Mouse (Mus musculus) liver, postnatal 0 days (tissue): ENCODE results near the gene Kif1c. TPM values are rescaled to one million over a fixed set of nuclear protein-coding genes. Genes with fewer than 3 reads are reported as not detected.

ENCODE experiments used
- ATAC-seq: fragments of 200-750 bp; cut with Nextera tagmentation; 2 replicates; pipeline ENCODE4 v1.8.0; 2017; ENCODE audit warnings: mild to moderate bottlenecking, moderate library complexity
- DNase-seq: peaks from one replicate; pipeline ENCODE4 v3.0.0-alpha.2; 2016
- H3K27ac ChIP-seq: fragments of 300-500 bp; sonication (generic); 2 replicates; pipeline ENCODE4 v1.5.1; 2014; ENCODE audit warnings: antibody characterized with exemption, moderate library complexity, mild to moderate bottlenecking, low read depth
- H3K27me3 ChIP-seq: fragments of 300-500 bp; sonication (generic); 2 replicates; pipeline ENCODE4 v1.6.1; 2014; ENCODE audit warnings: low read length, control low read depth, mixed read lengths; ENCODE audit not compliant: insufficient read depth
- H3K36me3 ChIP-seq: fragments of 300-500 bp; sonication (generic); replicated peaks from 2 replicates; pipeline ENCODE4 v1.6.1; 2014; ENCODE audit warnings: mild to moderate bottlenecking, control low read depth, low read length, moderate library complexity, mixed read lengths; ENCODE audit not compliant: insufficient read depth
- H3K4me1 ChIP-seq: fragments of 300-500 bp; sonication (generic); 2 replicates; pipeline ENCODE4 v1.6.1; 2014; ENCODE audit warnings: antibody characterized with exemption, mild to moderate bottlenecking, control low read depth; ENCODE audit not compliant: insufficient read depth
- H3K4me2 ChIP-seq: fragments of 300-500 bp; sonication (generic); 2 replicates; pipeline ENCODE4 v1.6.1; 2014; ENCODE audit warnings: low read depth, mild to moderate bottlenecking, low read length, moderate library complexity, mixed read lengths
- H3K4me3 ChIP-seq: fragments of 300-500 bp; sonication (generic); 2 replicates; pipeline ENCODE4 v1.5.1; 2014; ENCODE audit warnings: low read depth, low read length
- H3K9ac ChIP-seq: fragments of 300-500 bp; sonication (generic); replicated peaks from 2 replicates; pipeline ENCODE4 v1.6.1; 2014; ENCODE audit warnings: mild to moderate bottlenecking, moderate library complexity
- H3K9me3 ChIP-seq: fragments of 300-500 bp; sonication (generic); 2 replicates; pipeline ENCODE4 v1.6.1; 2016; ENCODE audit warnings: mild to moderate bottlenecking, control low read depth, low read length, mixed read lengths
- CTCF ChIP-seq: sonication (generic); IDR thresholded peaks from 2 replicates; pipeline ENCODE4 v1.5.1; 2016; ENCODE audit warnings: antibody characterized with exemption, low read depth
- EP300 ChIP-seq: IDR thresholded peaks from 2 replicates; pipeline ENCODE4 v1.6.1; 2016; ENCODE audit warnings: antibody characterized with exemption, low read depth, mild to moderate bottlenecking
- WGBS: fragments of 180-500 bp; shearing (Covaris S2); extraction: QIAGEN DNeasy Blood & Tissue Kit; methylation state at CpG from one replicate; pipeline ENCODE4 v1.1.7; 2014; ENCODE audit not compliant: insufficient replicate concordance; 5-methylcytosine and 5-hydroxymethylcytosine counted together
- polyA plus RNA-seq: library from polyadenylated mRNA; unstranded; fragments of >200 nt; fragmentation: Nextera tagmentation; extraction: Ambion mirVana; gene quantifications from 2 replicates; pipeline ENCODE4 v1.2.1, GENCODE M21; 2015

Gene Kif1c
- polyA plus RNA-seq, 1 experiment from 2014 or later, result 1.8 TPM

DNA sequence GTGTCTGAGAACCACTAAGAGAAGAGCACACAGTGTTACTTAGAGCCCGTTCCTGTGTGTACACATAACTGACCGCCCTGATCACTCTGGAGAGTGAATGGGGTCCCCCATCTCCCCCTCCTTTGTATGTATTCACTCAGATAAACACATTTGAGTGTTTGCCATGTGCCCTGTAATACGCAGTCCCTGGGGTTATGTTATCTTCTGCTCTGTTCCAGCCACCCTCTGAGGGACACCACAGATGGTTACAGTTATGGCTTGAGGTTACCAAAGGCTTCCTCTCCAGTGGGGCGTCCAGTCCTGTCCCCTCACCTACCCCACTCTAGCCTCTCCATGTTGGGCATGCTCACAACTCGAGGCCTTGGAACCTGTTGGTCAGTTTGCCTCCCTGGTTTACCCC lies 27.0 kb downstream of the Kif1c start:
- no peak for ATAC-seq
- Histone ChIP-seq H3K4me2 (no peak overlapping the region), H3K27me3 (no peaks in the 10 kb centered on the region), H3K36me3 (peaks cover 41% of the 10 kb centered on the region), H3K9ac (no peak overlapping the region), H3K9me3 (no peaks in the 10 kb centered on the region), H3K27ac (no peak overlapping the region), H3K4me1 (peaks cover 7% of the 10 kb centered on the region; the same call in 1 of the 2 replicates), H3K4me3 (no peak overlapping the region)
- no peak for DNase-seq
- 49% methylated on average over 5 of the region's 5 CpGs for WGBS
- no peak for TF ChIP-seq CTCF
- TF ChIP-seq EP300, result no peak

- H3K4me1 ChIP-seq, result peaks cover 7% of the 10 kb centered on the region; the same call in 1 of the 2 replicates
- 42% methylated on average over 9 of the region's 9 CpGs for WGBS
- TF ChIP-seq EP300 (peak; percentile 54), CTCF (no peak)
- peak; percentile 91 for ATAC-seq
- H3K4me2 ChIP-seq, result peak overlapping the region; percentile 32; the same call in 1 of the 2 replicates
- H3K27ac ChIP-seq, result peak overlapping the region; percentile 86
- peaks cover 26% of the 10 kb centered on the region for H3K36me3 ChIP-seq
- DNase-seq, result peak; percentile 57
- H3K9me3 ChIP-seq, result no peaks in the 10 kb centered on the region
- no peak overlapping the region for H3K4me3 ChIP-seq
- H3K9ac ChIP-seq, result no peak overlapping the region
- H3K27me3 ChIP-seq, result no peaks in the 10 kb centered on the region
These were observed 30.2 kb downstream of the Kif1c start for GRCm38 (mm10) chr11:70730427-70731038.

DNA sequence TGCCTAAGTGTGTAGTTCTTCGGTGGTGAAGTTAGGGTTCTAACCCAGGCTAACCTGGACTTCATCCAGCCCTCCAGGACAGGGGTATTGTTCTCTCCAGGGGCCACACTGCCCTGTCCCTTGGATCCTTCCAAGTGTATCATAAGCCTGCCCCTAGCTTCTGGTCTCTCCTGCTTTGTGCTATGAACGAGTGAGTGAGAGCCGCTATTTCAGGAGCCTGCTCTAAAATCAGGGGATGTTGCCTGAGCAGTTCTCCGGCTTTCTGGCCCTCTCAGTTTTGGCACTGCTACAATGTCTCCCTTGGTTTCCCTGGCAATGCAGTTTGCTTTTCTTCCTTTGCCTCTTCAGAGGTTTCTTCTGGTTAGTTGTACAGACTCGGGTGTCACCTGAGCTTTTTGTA lies 30.8 kb downstream of the Kif1c start:
- TF ChIP-seq EP300 (no peak), CTCF (no peak)
- peaks cover 7% of the 10 kb centered on the region; the same call in 1 of the 2 replicates for H3K4me1 ChIP-seq
- WGBS, result 60% methylated on average over 5 of the region's 5 CpGs
- peak overlapping the region; percentile 86 for H3K27ac ChIP-seq
- H3K9ac ChIP-seq, result 0 out of 2 replicates have a peak overlapping the region, but pooled peaks have one; percentile 38
- no peak overlapping the region for H3K4me3 ChIP-seq
- H3K36me3 ChIP-seq, result peaks cover 20% of the 10 kb centered on the region
- ATAC-seq, result no peak
- H3K4me2 ChIP-seq, result peak overlapping the region; percentile 32; the same call in 1 of the 2 replicates
- DNase-seq, result no peak
- H3K27me3 ChIP-seq, result no peaks in the 10 kb centered on the region
- H3K9me3 ChIP-seq, result no peaks in the 10 kb centered on the region

- H3K4me3 ChIP-seq, result no peak overlapping the region
- no peak overlapping the region for H3K9ac ChIP-seq
- H3K36me3 ChIP-seq, result peaks cover 4% of the 10 kb centered on the region
- 52% methylated on average over 5 of the region's 5 CpGs for WGBS
- H3K27me3 ChIP-seq, result no peaks in the 10 kb centered on the region
- ATAC-seq (no peak), DNase-seq (no peak)
- H3K27ac ChIP-seq, result no peak overlapping the region
- H3K4me1 ChIP-seq, result peaks cover 7% of the 10 kb centered on the region; the same call in 1 of the 2 replicates
- H3K9me3 ChIP-seq, result no peaks in the 10 kb centered on the region
- TF ChIP-seq CTCF, result no peak
- TF ChIP-seq EP300, result no peak
- H3K4me2 ChIP-seq, result no peak overlapping the region
These were observed 32.9 kb downstream of the Kif1c start for GRCm38 (mm10) chr11:70733256-70733655.

DNA sequence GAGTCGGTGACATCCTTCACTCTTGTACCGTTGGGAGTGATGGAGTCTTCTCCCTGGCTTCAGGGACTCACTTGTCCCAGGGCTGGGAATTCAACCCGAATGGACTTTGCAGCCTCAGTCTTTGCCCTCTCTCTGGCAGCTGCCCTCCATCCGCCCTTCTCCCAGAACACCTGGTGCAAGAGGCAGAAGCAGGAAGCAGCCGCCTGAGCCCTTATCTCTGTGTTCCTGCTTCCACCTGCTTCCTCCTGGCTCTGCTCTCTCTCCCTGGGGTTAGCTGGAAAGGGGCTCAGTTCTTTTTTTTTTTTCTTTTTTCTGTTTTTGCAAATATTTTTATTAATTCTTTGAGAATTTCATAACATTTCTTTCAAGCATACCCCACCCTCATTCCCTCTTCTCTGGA lies 37.4 kb downstream of the Kif1c start:
- Histone ChIP-seq H3K4me1 (peaks cover 10% of the 10 kb centered on the region), H3K4me2 (no peak overlapping the region), H3K9me3 (no peaks in the 10 kb centered on the region), H3K9ac (no peak overlapping the region), H3K27ac (0 out of 2 replicates have a peak overlapping the region, but pooled peaks have one; percentile 3), H3K36me3 (no peaks in the 10 kb centered on the region), H3K4me3 (no peak overlapping the region), H3K27me3 (no peaks in the 10 kb centered on the region)
- ATAC-seq (no peak), DNase-seq (no peak)
- 15% methylated on average over 5 of the region's 5 CpGs for WGBS
- TF ChIP-seq CTCF, result no peak
- no peak for TF ChIP-seq EP300

GRCm38 (mm10) chr11:70741603-70742002 lies 41.3 kb downstream of the Kif1c start:
- no peak overlapping the region for H3K9ac ChIP-seq
- peak; percentile 88 for ATAC-seq
- TF ChIP-seq EP300 (peak; percentile 69), CTCF (no peak)

More at GRCm38 (mm10) chr11:70741603-70742002, 41.3 kb downstream of the Kif1c start:
- WGBS, result 62% methylated on average over 3 of the region's 3 CpGs
- peaks cover 17% of the 10 kb centered on the region for H3K4me1 ChIP-seq
- no peaks in the 10 kb centered on the region for H3K36me3 ChIP-seq
- no peak overlapping the region for H3K4me3 ChIP-seq
- no peaks in the 10 kb centered on the region; the same call in 1 of the 2 replicates for H3K9me3 ChIP-seq
- peak overlapping the region; percentile 86 for H3K27ac ChIP-seq
- DNase-seq, result no peak
- H3K4me2 ChIP-seq, result no peak overlapping the region
- H3K27me3 ChIP-seq, result no peaks in the 10 kb centered on the region
